Mouse (Mus musculus): ENCODE data around the gene Fos. TPM values are rescaled to one million over a fixed set of nuclear protein-coding genes. Genes with fewer than 3 reads are reported as not detected.

Gene Fos
- polyA plus RNA-seq, 1 experiment from 2014 or later = 1.6 TPM

- Histone ChIP-seq H3K27me3 (ENCODE audit: control insufficient read depth, insufficient read depth, low read depth, low read length) (peaks cover 5% of the 10 kb centered on the region), H3K9ac (ENCODE audit: low read depth, low read length) (no peak overlapping the region), H3K36me3 (ENCODE audit: control insufficient read depth, insufficient read depth) (no peaks in the 10 kb centered on the region), H3K4me2 (ENCODE audit: low read depth, low read length) (no peak overlapping the region), H3K27ac (ENCODE audit: low read length) (no peak overlapping the region), H3K9me3 (replicated peaks; ENCODE audit: control insufficient read depth, low read length) (no peaks in the 10 kb centered on the region), H3K4me3 (ENCODE audit: low read depth, low read length) (no peak overlapping the region), H3K4me1 (ENCODE audit: control insufficient read depth, low read depth, low read length) (peaks cover 14% of the 10 kb centered on the region)
- ATAC-seq (ENCODE audit: low read depth) = no peak
- WGBS (ENCODE audit: insufficient replicate concordance) = 45% methylated on average over 4 of the region's 4 CpGs
These were observed 17.4 kb upstream of the Fos start for GRCm38 (mm10) chr12:85456276-85456675.

- H3K4me3 ChIP-seq (ENCODE audit: low read depth, low read length) = no peak overlapping the region
- H3K27me3 ChIP-seq (ENCODE audit: control insufficient read depth, insufficient read depth, low read depth, low read length) = peaks cover 5% of the 10 kb centered on the region
- H3K4me1 ChIP-seq (ENCODE audit: control insufficient read depth, low read depth, low read length) = peaks cover 12% of the 10 kb centered on the region
- H3K27ac ChIP-seq (ENCODE audit: low read length) = no peak overlapping the region
- H3K4me2 ChIP-seq (ENCODE audit: low read depth, low read length) = no peak overlapping the region
- no peaks in the 10 kb centered on the region for H3K9me3 ChIP-seq (replicated peaks; ENCODE audit: control insufficient read depth, low read length)
- WGBS (ENCODE audit: insufficient replicate concordance) = 41% methylated on average over 13 of the region's 13 CpGs
- no peaks in the 10 kb centered on the region for H3K36me3 ChIP-seq (ENCODE audit: control insufficient read depth, insufficient read depth)
- no peak for ATAC-seq (ENCODE audit: low read depth)
- no peak overlapping the region for H3K9ac ChIP-seq (ENCODE audit: low read depth, low read length)
These were observed 16.7 kb upstream of the Fos start for GRCm38 (mm10) chr12:85456966-85457505.

GRCm38 (mm10) chr12:85459820-85460219 is 13.9 kb upstream of the Fos start:
- WGBS (ENCODE audit: insufficient replicate concordance) = 66% methylated on average over 4 of the region's 4 CpGs
- no peak for ATAC-seq (ENCODE audit: low read depth)
- no peak overlapping the region for H3K27ac ChIP-seq (ENCODE audit: low read length)
- H3K36me3 ChIP-seq (ENCODE audit: control insufficient read depth, insufficient read depth) = no peaks in the 10 kb centered on the region
- H3K4me3 ChIP-seq (ENCODE audit: low read depth, low read length) = no peak overlapping the region
- H3K9ac ChIP-seq (ENCODE audit: low read depth, low read length) = no peak overlapping the region
- H3K4me2 ChIP-seq (ENCODE audit: low read depth, low read length) = no peak overlapping the region
- peaks cover 5% of the 10 kb centered on the region for H3K27me3 ChIP-seq (ENCODE audit: control insufficient read depth, insufficient read depth, low read depth, low read length)
- H3K9me3 ChIP-seq (replicated peaks; ENCODE audit: control insufficient read depth, low read length) = no peaks in the 10 kb centered on the region
- peaks cover 8% of the 10 kb centered on the region for H3K4me1 ChIP-seq (ENCODE audit: control insufficient read depth, low read depth, low read length)

- H3K27me3 ChIP-seq (ENCODE audit: control insufficient read depth, insufficient read depth, low read depth, low read length) = 0 out of 2 replicates have a peak, but pooled peaks cover 2% of the 10 kb centered on the region
- WGBS (ENCODE audit: insufficient replicate concordance) = 59% methylated on average over 21 of the region's 21 CpGs
- no peaks in the 10 kb centered on the region for H3K4me1 ChIP-seq (ENCODE audit: control insufficient read depth, low read depth, low read length)
- no peak overlapping the region for H3K4me2 ChIP-seq (ENCODE audit: low read depth, low read length)
- H3K4me3 ChIP-seq (ENCODE audit: low read depth, low read length) = no peak overlapping the region
- no peak overlapping the region for H3K9ac ChIP-seq (ENCODE audit: low read depth, low read length)
- H3K36me3 ChIP-seq (ENCODE audit: control insufficient read depth, insufficient read depth) = no peaks in the 10 kb centered on the region
- no peak overlapping the region for H3K27ac ChIP-seq (ENCODE audit: low read length)
- H3K9me3 ChIP-seq (replicated peaks; ENCODE audit: control insufficient read depth, low read length) = no peaks in the 10 kb centered on the region
- no peak for ATAC-seq (ENCODE audit: low read depth)
These were observed 11.6 kb upstream of the Fos start for GRCm38 (mm10) chr12:85461913-85462663.

- Histone ChIP-seq H3K36me3 (ENCODE audit: control insufficient read depth, insufficient read depth) (no peaks in the 10 kb centered on the region), H3K27me3 (ENCODE audit: control insufficient read depth, insufficient read depth, low read depth, low read length) (peaks cover 7% of the 10 kb centered on the region; the same call in 1 of the 2 replicates), H3K27ac (ENCODE audit: low read length) (no peak overlapping the region), H3K4me3 (ENCODE audit: low read depth, low read length) (no peak overlapping the region), H3K4me2 (ENCODE audit: low read depth, low read length) (no peak overlapping the region), H3K4me1 (ENCODE audit: control insufficient read depth, low read depth, low read length) (no peaks in the 10 kb centered on the region), H3K9me3 (replicated peaks; ENCODE audit: control insufficient read depth, low read length) (no peaks in the 10 kb centered on the region), H3K9ac (ENCODE audit: low read depth, low read length) (no peak overlapping the region)
- ATAC-seq (ENCODE audit: low read depth) = no peak
- 26% methylated on average over 7 of the region's 7 CpGs for WGBS (ENCODE audit: insufficient replicate concordance)
These were observed 10.9 kb upstream of the Fos start for GRCm38 (mm10) chr12:85462802-85463201.

GRCm38 (mm10) chr12:85464431-85464830 is 9.3 kb upstream of the Fos start:
- WGBS (ENCODE audit: insufficient replicate concordance) = 37% methylated on average over 5 of the region's 5 CpGs
- ATAC-seq (ENCODE audit: low read depth) = no peak
- no peak overlapping the region for H3K4me3 ChIP-seq (ENCODE audit: low read depth, low read length)
- H3K27ac ChIP-seq (ENCODE audit: low read length) = no peak overlapping the region
- no peaks in the 10 kb centered on the region for H3K4me1 ChIP-seq (ENCODE audit: control insufficient read depth, low read depth, low read length)
- no peaks in the 10 kb centered on the region for H3K36me3 ChIP-seq (ENCODE audit: control insufficient read depth, insufficient read depth)
- H3K27me3 ChIP-seq (ENCODE audit: control insufficient read depth, insufficient read depth, low read depth, low read length) = peaks cover 19% of the 10 kb centered on the region
- H3K4me2 ChIP-seq (ENCODE audit: low read depth, low read length) = no peak overlapping the region
- no peaks in the 10 kb centered on the region for H3K9me3 ChIP-seq (replicated peaks; ENCODE audit: control insufficient read depth, low read length)
- H3K9ac ChIP-seq (ENCODE audit: low read depth, low read length) = no peak overlapping the region

GRCm38 (mm10) chr12:85464902-85465301 is 8.8 kb upstream of the Fos start:
- Histone ChIP-seq H3K4me3 (ENCODE audit: low read depth, low read length) (no peak overlapping the region), H3K9me3 (replicated peaks; ENCODE audit: control insufficient read depth, low read length) (no peaks in the 10 kb centered on the region), H3K9ac (ENCODE audit: low read depth, low read length) (no peak overlapping the region), H3K27ac (ENCODE audit: low read length) (no peak overlapping the region), H3K4me1 (ENCODE audit: control insufficient read depth, low read depth, low read length) (no peaks in the 10 kb centered on the region), H3K27me3 (ENCODE audit: control insufficient read depth, insufficient read depth, low read depth, low read length) (peaks cover 22% of the 10 kb centered on the region), H3K36me3 (ENCODE audit: control insufficient read depth, insufficient read depth) (no peaks in the 10 kb centered on the region), H3K4me2 (ENCODE audit: low read depth, low read length) (no peak overlapping the region)
- ATAC-seq (ENCODE audit: low read depth) = no peak
- WGBS (ENCODE audit: insufficient replicate concordance) = 42% methylated on average over 3 of the region's 3 CpGs

GRCm38 (mm10) chr12:85467854-85468253 is 5.8 kb upstream of the Fos start:
- 66% methylated on average over 14 of the region's 14 CpGs for WGBS (ENCODE audit: insufficient replicate concordance)
- Histone ChIP-seq H3K36me3 (ENCODE audit: control insufficient read depth, insufficient read depth) (no peaks in the 10 kb centered on the region), H3K27ac (ENCODE audit: low read length) (no peak overlapping the region), H3K4me1 (ENCODE audit: control insufficient read depth, low read depth, low read length) (peaks cover 13% of the 10 kb centered on the region), H3K4me3 (ENCODE audit: low read depth, low read length) (no peak overlapping the region), H3K4me2 (ENCODE audit: low read depth, low read length) (no peak overlapping the region), H3K9me3 (replicated peaks; ENCODE audit: control insufficient read depth, low read length) (no peaks in the 10 kb centered on the region), H3K27me3 (ENCODE audit: control insufficient read depth, insufficient read depth, low read depth, low read length) (peaks cover 48% of the 10 kb centered on the region), H3K9ac (ENCODE audit: low read depth, low read length) (no peak overlapping the region)
- no peak for ATAC-seq (ENCODE audit: low read depth)

GRCm38 (mm10) chr12:85468666-85469065 is 5.0 kb upstream of the Fos start:
- H3K4me1 ChIP-seq (ENCODE audit: control insufficient read depth, low read depth, low read length) = peaks cover 18% of the 10 kb centered on the region
- H3K4me3 ChIP-seq (ENCODE audit: low read depth, low read length) = no peak overlapping the region
- no peaks in the 10 kb centered on the region for H3K9me3 ChIP-seq (replicated peaks; ENCODE audit: control insufficient read depth, low read length)
- peaks cover 55% of the 10 kb centered on the region for H3K27me3 ChIP-seq (ENCODE audit: control insufficient read depth, insufficient read depth, low read depth, low read length)
- H3K9ac ChIP-seq (ENCODE audit: low read depth, low read length) = no peak overlapping the region
- no peak for ATAC-seq (ENCODE audit: low read depth)
- H3K36me3 ChIP-seq (ENCODE audit: control insufficient read depth, insufficient read depth) = no peaks in the 10 kb centered on the region
- H3K27ac ChIP-seq (ENCODE audit: low read length) = peak overlapping the region; percentile 42
- WGBS (ENCODE audit: insufficient replicate concordance) = 12% methylated on average over 12 of the region's 12 CpGs
- no peak overlapping the region; the same call in 1 of the 2 replicates for H3K4me2 ChIP-seq (ENCODE audit: low read depth, low read length)

Measured in liver, embryonic 16.5 days (tissue).